In genomic region chr9:40345493-40346231, GRCm38 (mm10) we compare ENCODE assay signal across 8 mouse cellular contexts.
A peak's percentile ranks its signal among the peaks of the same experiment; 100 is the strongest.
DNase-seq lines count a peak whose midpoint lies in the region; ATAC-seq and TF ChIP-seq lines count a peak whose summit lies in the region.

No protein-coding gene starts in this region.

- WGBS in hindbrain, embryonic 10.5 days = 42% methylated on average over 13 of the region's 13 CpGs
- 50% methylated on average over 13 of the region's 13 CpGs for WGBS in midbrain, embryonic 10.5 days

- peak overlapping the region; percentile 51 for H3K4me3 ChIP-seq in left cerebral cortex, adult 2 months
- peak overlapping the region; percentile 41 for H3K4me3 ChIP-seq in hindbrain, embryonic 10.5 days
- peak overlapping the region; percentile 43 for H3K4me3 ChIP-seq in midbrain, embryonic 10.5 days

- DNase-seq in left cerebral cortex, adult 2 months (ENCODE audit: extremely low spot score in 1 of 2, low spot score in 2 of 2) = no peak
- no peak for DNase-seq in left cerebral cortex, adult 11 months (ENCODE audit: low spot score)
- peak; percentile 72 to 80 for DNase-seq in cerebellum, postnatal 10 days
- DNase-seq in hindbrain, embryonic 10.5 days (ENCODE audit: low spot score) = peak; percentile 28
- DNase-seq in midbrain, embryonic 10.5 days (ENCODE audit: low spot score) = peak; percentile 15
- no peak for DNase-seq in ovary, postnatal 14 days (ENCODE audit: low spot score)
- no peak for DNase-seq in adrenal gland, adult 8-10 months

- H3K27me3 ChIP-seq in hindbrain, embryonic 10.5 days (ENCODE audit: insufficient read depth, poor library complexity, severe bottlenecking) = no peaks in the 10 kb centered on the region
- no peaks in the 10 kb centered on the region for H3K27me3 ChIP-seq in midbrain, embryonic 10.5 days (ENCODE audit: low read depth, poor library complexity, severe bottlenecking)

- H3K4me1 ChIP-seq in hindbrain, embryonic 10.5 days (replicated peaks) = peaks cover 33% of the 10 kb centered on the region
- H3K4me1 ChIP-seq in midbrain, embryonic 10.5 days = peaks cover 21% of the 10 kb centered on the region

- H3K9me3 ChIP-seq in hindbrain, embryonic 10.5 days = 0 out of 2 replicates have a peak, but pooled peaks cover 2% of the 10 kb centered on the region
- H3K9me3 ChIP-seq in midbrain, embryonic 10.5 days (replicated peaks) = no peaks in the 10 kb centered on the region

- ATAC-seq in erythroblast, adult 5-6 weeks (replicated peaks; ENCODE audit: low FRiP score, poor library complexity, severe bottlenecking) = no peak

- intact Hi-C loops in left cerebral cortex, adult 2 months (cut with DNase I) = loop anchor here (5.0 to 10.0 kb wide), 3 partner anchors 47 to 419 kb away; no protein-coding TSS in a partner anchor

- TF ChIP-seq CTCF in left cerebral cortex, adult 2 months (IDR thresholded peaks at IDR 0.05) = no peak

- H3K36me3 ChIP-seq in hindbrain, embryonic 10.5 days = no peaks in the 10 kb centered on the region
- H3K36me3 ChIP-seq in midbrain, embryonic 10.5 days = no peaks in the 10 kb centered on the region

- peak overlapping the region; percentile 94 for H3K27ac ChIP-seq in left cerebral cortex, adult 2 months
- H3K27ac ChIP-seq in hindbrain, embryonic 10.5 days = peak overlapping the region; percentile 66
- H3K27ac ChIP-seq in midbrain, embryonic 10.5 days (replicated peaks) = peak overlapping the region; percentile 67

Comparison
In these comparisons a context has a peak if more than half of its experiments do, and no peak if none do; other contexts are left out.
1. DNase-seq: peak in cerebellum, postnatal 10 days (2 of 2), hindbrain, embryonic 10.5 days (single experiment) and midbrain, embryonic 10.5 days (single experiment); none in left cerebral cortex, adult 2 months (0 of 2), left cerebral cortex, adult 11 months (single experiment), ovary, postnatal 14 days (single experiment) and adrenal gland, adult 8-10 months (single experiment).
2. Peak in every context shown above with its lines, with median percentiles within 50 percentile points of each other: H3K27ac ChIP-seq and H3K4me3 ChIP-seq.